Mouse (Mus musculus): ENCODE measurements around the gene Cluh. TPM values are rescaled to one million over a fixed set of nuclear protein-coding genes. Genes with fewer than 3 reads are reported as not detected.

The Cluh gene
- polyA plus RNA-seq, 1 experiment: 14.5 TPM

GRCm38 (mm10) chr11:74710671-74711070, 61.4 kb downstream of the Cluh start:
- TF ChIP-seq CTCF (IDR thresholded peaks at IDR 0.05; ENCODE audit: low read depth, low read length) (no peak), POLR2A (IDR thresholded peaks at IDR 0.05; ENCODE audit: borderline replicate concordance, low read depth, low read length) (no peak)
- Histone ChIP-seq H3K27ac (ENCODE audit: insufficient read depth, low read depth, low read length) (no peak overlapping the region), H3K4me3 (ENCODE audit: insufficient read depth, low read length) (no peak overlapping the region), H3K4me1 (ENCODE audit: control insufficient read depth, insufficient read depth, low read length) (peaks cover 14% of the 10 kb centered on the region)

- H3K27ac ChIP-seq (ENCODE audit: insufficient read depth, low read depth, low read length): no peak overlapping the region
- no peak overlapping the region for H3K4me3 ChIP-seq (ENCODE audit: insufficient read depth, low read length)
- TF ChIP-seq CTCF (IDR thresholded peaks at IDR 0.05; ENCODE audit: low read depth, low read length): no peak
- peaks cover 11% of the 10 kb centered on the region for H3K4me1 ChIP-seq (ENCODE audit: control insufficient read depth, insufficient read depth, low read length)
Measured at GRCm38 (mm10) chr11:74715971-74716525, 66.8 kb downstream of the Cluh start.

Other genes with a start within 250 kb of the Cluh start
- gene Rap1gap2, start 38.6 kb upstream of the Cluh start, polyA plus RNA-seq (2012; ENCODE audit: insufficient read depth, insufficient read length, missing spikeins): 0.63 and 0.88 TPM in 2 replicates
- gene Ccdc92b, start 29.9 kb upstream of the Cluh start, polyA plus RNA-seq (2012; ENCODE audit: insufficient read depth, insufficient read length, missing spikeins): 0.33 and 0.50 TPM in 2 replicates
- gene Pafah1b1, start 75.2 kb downstream of the Cluh start, polyA plus RNA-seq (2012; ENCODE audit: insufficient read depth, insufficient read length, missing spikeins): 59.9 and 67.9 TPM in 2 replicates
- gene Mettl16, start 121.3 kb downstream of the Cluh start, polyA plus RNA-seq (2012; ENCODE audit: insufficient read depth, insufficient read length, missing spikeins): 8.9 and 9.2 TPM in 2 replicates
- 26.2 and 29.9 TPM in 2 replicates for gene Mnt, start 181.4 kb downstream of the Cluh start, polyA plus RNA-seq (2012; ENCODE audit: insufficient read depth, insufficient read length, missing spikeins)
- gene Sgsm2, start 247.6 kb downstream of the Cluh start, polyA plus RNA-seq (2012; ENCODE audit: insufficient read depth, insufficient read length, missing spikeins): 2.3 and 3.7 TPM in 2 replicates
- 6.6 and 7.9 TPM in 2 replicates for gene Tsr1, start 248.6 kb downstream of the Cluh start, polyA plus RNA-seq (2012; ENCODE audit: insufficient read depth, insufficient read length, missing spikeins)

All from bone marrow macrophage, adult 2 months (primary cell).